Mouse (Mus musculus) liver, embryonic 11.5 days (tissue): Measurements from ENCODE around the gene Ciita. TPM values are rescaled to one million over a fixed set of nuclear protein-coding genes. Genes with fewer than 3 reads are reported as not detected.

Experiments used
- ATAC-seq: fragments of 200-750 bp; cut with Nextera tagmentation; replicated peaks from 2 replicates; pipeline ENCODE4 v1.8.0; 2017; ENCODE audit warnings: moderate number of reproducible peaks, mild to moderate bottlenecking, moderate TSS enrichment, moderate library complexity; ENCODE audit not compliant: low FRiP score
- DNase-seq: peaks from one replicate; pipeline ENCODE4 v3.0.0-alpha.2; 2017; ENCODE audit warnings: low spot score
- H3K27ac ChIP-seq: fragments of 300-500 bp; sonication (generic); 2 replicates; pipeline ENCODE4 v1.5.1; 2014; ENCODE audit warnings: mild to moderate bottlenecking, low read depth, low read length, control low read depth
- H3K27me3 ChIP-seq: fragments of 300-500 bp; sonication (generic); replicated peaks from 2 replicates; pipeline ENCODE4 v1.6.1; 2014; ENCODE audit warnings: low read length, mixed read lengths; ENCODE audit not compliant: control insufficient read depth, insufficient read depth
- H3K36me3 ChIP-seq: fragments of 300-500 bp; sonication (generic); 2 replicates; pipeline ENCODE4 v1.6.1; 2014; ENCODE audit warnings: mild to moderate bottlenecking, low read length, moderate library complexity, mixed read lengths; ENCODE audit not compliant: control insufficient read depth, insufficient read depth
- H3K4me1 ChIP-seq: fragments of 300-500 bp; sonication (generic); replicated peaks from 2 replicates; pipeline ENCODE4 v1.6.1; 2014; ENCODE audit warnings: low read length, mixed read lengths; ENCODE audit not compliant: control insufficient read depth, insufficient read depth
- H3K4me2 ChIP-seq: fragments of 300-500 bp; sonication (generic); 2 replicates; pipeline ENCODE4 v1.6.1; 2014; ENCODE audit warnings: mild to moderate bottlenecking, control low read depth, moderate library complexity
- H3K4me3 ChIP-seq: fragments of 300-500 bp; sonication (generic); 2 replicates; pipeline ENCODE4 v1.5.1; 2014; ENCODE audit warnings: low read depth, low read length, control low read depth
- H3K9ac ChIP-seq: fragments of 300-500 bp; sonication (generic); 2 replicates; pipeline ENCODE4 v1.6.1; 2014; ENCODE audit warnings: low read depth, low read length, control low read depth
- H3K9me3 ChIP-seq: fragments of 300-500 bp; sonication (generic); 2 replicates; pipeline ENCODE4 v1.6.1; 2016; ENCODE audit warnings: low read length, inconsistent platforms, mixed read lengths; ENCODE audit not compliant: control insufficient read depth
- WGBS: fragments of 180-500 bp; shearing (Covaris S2); extraction: QIAGEN DNeasy Blood & Tissue Kit; methylation state at CpG from one replicate; pipeline ENCODE4 v1.1.7; 2014; 5-methylcytosine and 5-hydroxymethylcytosine counted together
- polyA plus RNA-seq: library from polyadenylated mRNA; unstranded; fragments of >200 nt; fragmentation: Nextera tagmentation; extraction: Ambion mirVana; gene quantifications from 2 replicates; pipeline ENCODE4 v1.2.1, GENCODE M21; 2014

Ciita gene
- polyA plus RNA-seq, 1 experiment from 2014 or later, result 0.14 TPM

- ATAC-seq, result no peak
- Histone ChIP-seq H3K27ac (no peak overlapping the region), H3K4me1 (no peaks in the 10 kb centered on the region), H3K4me3 (no peak overlapping the region), H3K9ac (no peak overlapping the region), H3K4me2 (no peak overlapping the region), H3K27me3 (no peaks in the 10 kb centered on the region), H3K36me3 (no peaks in the 10 kb centered on the region), H3K9me3 (no peaks in the 10 kb centered on the region)
- 86% methylated on average over 12 of the region's 12 CpGs for WGBS
- DNase-seq, result no peak
Observed at GRCm38 (mm10) chr16:10515953-10516572, 36.2 kb downstream of the Ciita start.

DNA sequence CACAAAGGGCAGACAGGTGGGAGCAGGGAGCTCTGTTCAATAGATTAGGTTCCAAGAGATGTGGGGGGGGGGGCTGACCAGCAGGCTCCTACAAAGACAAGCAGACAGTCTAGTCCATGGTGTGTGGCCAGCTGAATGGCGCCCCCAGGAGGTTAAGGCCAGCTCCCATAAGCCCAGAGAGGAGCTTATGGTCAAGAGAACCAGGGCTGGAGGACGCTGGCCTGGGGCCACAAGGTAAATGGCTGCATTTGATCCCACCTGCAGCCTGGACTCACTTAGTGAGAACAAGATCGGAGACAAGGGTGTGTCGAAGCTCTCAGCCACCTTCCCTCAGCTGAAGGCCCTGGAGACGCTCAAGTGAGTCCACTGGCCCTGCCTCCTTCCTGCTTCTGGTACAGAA lies 38.2 kb downstream of the Ciita start:
- 41% methylated on average over 5 of the region's 5 CpGs for WGBS
- DNase-seq, result no peak
- Histone ChIP-seq H3K36me3 (no peaks in the 10 kb centered on the region), H3K27ac (no peak overlapping the region), H3K27me3 (no peaks in the 10 kb centered on the region), H3K4me2 (no peak overlapping the region), H3K9me3 (no peaks in the 10 kb centered on the region), H3K4me1 (no peaks in the 10 kb centered on the region), H3K9ac (no peak overlapping the region), H3K4me3 (no peak overlapping the region)
- no peak for ATAC-seq

DNA sequence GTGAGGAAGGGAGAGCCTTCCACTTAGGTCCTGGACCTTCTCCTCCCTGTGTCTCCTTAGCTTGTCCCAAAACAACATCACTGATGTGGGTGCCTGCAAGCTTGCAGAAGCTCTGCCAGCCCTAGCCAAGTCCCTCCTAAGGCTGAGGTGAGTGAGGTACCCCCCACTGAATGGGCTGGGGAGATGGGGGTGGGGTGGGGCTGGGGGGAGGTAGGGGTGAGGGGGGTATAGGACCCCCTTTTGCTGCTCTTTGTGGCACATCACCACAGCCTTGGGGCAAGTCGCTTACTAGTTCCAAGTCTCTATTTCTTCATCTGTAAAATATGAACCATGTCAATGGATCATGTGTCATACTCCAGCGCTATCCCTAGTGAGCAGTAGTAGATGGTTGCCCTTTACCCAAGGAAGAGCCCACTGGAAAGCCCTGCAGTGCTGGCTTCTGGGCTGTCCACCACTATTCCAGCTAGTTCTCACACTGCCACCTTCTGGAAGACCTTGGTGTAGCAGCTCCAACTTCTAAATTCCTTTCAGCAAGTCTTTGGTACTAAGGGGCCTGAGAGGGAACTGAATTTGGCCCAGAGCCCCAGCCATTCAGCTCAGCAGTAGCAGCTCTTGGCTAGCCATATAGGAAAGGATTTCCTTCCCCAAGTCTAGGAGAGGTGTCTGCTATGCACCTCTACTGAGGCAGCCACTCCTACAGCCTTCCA lies 41.2 kb downstream of the Ciita start:
- 40% methylated on average over 2 of the region's 2 CpGs for WGBS

GRCm38 (mm10) chr16:10522811-10523210 lies 43.0 kb downstream of the Ciita start:
- Histone ChIP-seq H3K36me3 (no peaks in the 10 kb centered on the region), H3K9me3 (no peaks in the 10 kb centered on the region), H3K4me1 (no peaks in the 10 kb centered on the region), H3K27ac (no peak overlapping the region), H3K27me3 (no peaks in the 10 kb centered on the region), H3K4me3 (no peak overlapping the region), H3K9ac (no peak overlapping the region), H3K4me2 (no peak overlapping the region)
- 93% methylated on average over 1 of the region's 1 CpGs for WGBS
- no peak for ATAC-seq
- no peak for DNase-seq

More for the DNA sequence above, 41.2 kb downstream of the Ciita start:
- H3K4me3 ChIP-seq, result no peak overlapping the region
- DNase-seq (peak; percentile 60), ATAC-seq (no peak; the same call in 1 of the 2 replicates)
- no peaks in the 10 kb centered on the region for H3K4me1 ChIP-seq
- no peaks in the 10 kb centered on the region for H3K36me3 ChIP-seq
- no peak overlapping the region for H3K9ac ChIP-seq
- H3K4me2 ChIP-seq, result no peak overlapping the region
- H3K9me3 ChIP-seq, result no peaks in the 10 kb centered on the region
- H3K27me3 ChIP-seq, result no peaks in the 10 kb centered on the region
- no peak overlapping the region for H3K27ac ChIP-seq

GRCm38 (mm10) chr16:10523650-10524049 lies 43.8 kb downstream of the Ciita start:
- H3K9me3 ChIP-seq, result no peaks in the 10 kb centered on the region
- ATAC-seq, result no peak
- 89% methylated on average over 8 of the region's 8 CpGs for WGBS

DNA sequence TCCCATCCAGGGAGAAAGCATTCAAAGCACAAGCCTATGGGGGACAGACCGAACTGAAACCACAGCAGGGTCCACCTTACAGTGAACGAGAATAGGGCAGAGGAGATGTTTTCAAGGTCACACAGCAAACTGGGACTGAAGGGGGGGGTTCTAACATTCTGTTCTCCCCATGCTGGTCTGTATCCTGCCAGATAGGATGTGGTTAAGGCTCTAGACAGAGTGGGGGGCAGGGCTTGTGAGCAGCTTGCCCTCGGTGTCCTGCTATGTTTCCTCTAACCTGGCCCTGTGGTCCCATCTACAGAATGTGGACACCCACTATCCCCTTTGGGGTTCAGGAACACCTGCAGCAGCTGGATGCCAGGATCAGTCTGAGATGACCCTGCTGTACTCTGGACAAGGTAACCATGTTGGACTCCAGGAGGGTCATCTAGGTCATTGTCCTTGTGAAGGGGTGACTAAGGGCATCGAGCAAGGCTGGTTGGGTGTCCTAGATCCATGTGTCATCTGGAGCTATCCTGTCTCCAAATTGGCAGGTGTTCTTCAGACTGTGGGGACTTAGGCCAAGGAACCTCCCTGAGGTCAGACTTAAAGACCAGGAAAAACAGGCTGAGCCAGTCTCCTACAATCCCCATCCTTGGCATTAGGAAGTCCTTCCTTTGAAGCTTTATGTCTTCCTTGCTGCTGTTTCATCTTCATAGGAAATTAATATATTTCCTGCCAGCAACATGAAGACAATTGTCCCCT lies 45.2 kb downstream of the Ciita start:
- H3K4me1 ChIP-seq, result no peaks in the 10 kb centered on the region
- no peak for DNase-seq
- no peaks in the 10 kb centered on the region for H3K36me3 ChIP-seq
- H3K9ac ChIP-seq, result no peak overlapping the region
- no peak overlapping the region for H3K4me2 ChIP-seq
- H3K9me3 ChIP-seq, result no peaks in the 10 kb centered on the region
- no peak overlapping the region for H3K27ac ChIP-seq
- WGBS, result 45% methylated on average over 4 of the region's 4 CpGs
- no peaks in the 10 kb centered on the region for H3K27me3 ChIP-seq
- no peak overlapping the region for H3K4me3 ChIP-seq
- no peak for ATAC-seq

More at GRCm38 (mm10) chr16:10523650-10524049, 43.8 kb downstream of the Ciita start:
- Histone ChIP-seq H3K36me3 (no peaks in the 10 kb centered on the region), H3K4me1 (no peaks in the 10 kb centered on the region), H3K4me2 (no peak overlapping the region), H3K4me3 (no peak overlapping the region), H3K27me3 (no peaks in the 10 kb centered on the region), H3K9ac (no peak overlapping the region), H3K27ac (no peak overlapping the region)
- no peak for DNase-seq

DNA sequence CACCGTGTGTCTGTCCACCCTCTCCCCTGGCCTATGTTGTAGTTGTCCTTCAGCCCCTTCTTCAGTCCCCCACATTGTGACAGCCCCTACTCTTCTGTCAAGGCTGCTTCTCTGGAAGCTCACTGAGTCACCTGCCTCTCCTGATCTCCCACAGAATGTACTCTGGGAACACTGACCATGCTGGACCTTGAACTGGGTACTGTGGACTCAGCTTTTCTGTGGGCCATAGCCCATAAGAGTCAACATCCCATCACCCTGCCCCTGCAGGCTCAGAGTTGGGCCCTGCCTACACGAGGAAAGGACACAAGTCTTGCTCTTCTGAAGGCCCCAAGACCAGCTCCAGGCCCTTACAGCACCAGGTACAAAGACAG lies 45.7 kb downstream of the Ciita start:
- no peaks in the 10 kb centered on the region for H3K9me3 ChIP-seq
- no peak for DNase-seq
- WGBS, result 54% methylated on average over 2 of the region's 2 CpGs
- H3K9ac ChIP-seq, result no peak overlapping the region
- H3K4me1 ChIP-seq, result no peaks in the 10 kb centered on the region
- no peak for ATAC-seq
- H3K4me3 ChIP-seq, result no peak overlapping the region
- H3K36me3 ChIP-seq, result no peaks in the 10 kb centered on the region
- no peak overlapping the region for H3K4me2 ChIP-seq
- no peaks in the 10 kb centered on the region for H3K27me3 ChIP-seq
- H3K27ac ChIP-seq, result no peak overlapping the region

DNA sequence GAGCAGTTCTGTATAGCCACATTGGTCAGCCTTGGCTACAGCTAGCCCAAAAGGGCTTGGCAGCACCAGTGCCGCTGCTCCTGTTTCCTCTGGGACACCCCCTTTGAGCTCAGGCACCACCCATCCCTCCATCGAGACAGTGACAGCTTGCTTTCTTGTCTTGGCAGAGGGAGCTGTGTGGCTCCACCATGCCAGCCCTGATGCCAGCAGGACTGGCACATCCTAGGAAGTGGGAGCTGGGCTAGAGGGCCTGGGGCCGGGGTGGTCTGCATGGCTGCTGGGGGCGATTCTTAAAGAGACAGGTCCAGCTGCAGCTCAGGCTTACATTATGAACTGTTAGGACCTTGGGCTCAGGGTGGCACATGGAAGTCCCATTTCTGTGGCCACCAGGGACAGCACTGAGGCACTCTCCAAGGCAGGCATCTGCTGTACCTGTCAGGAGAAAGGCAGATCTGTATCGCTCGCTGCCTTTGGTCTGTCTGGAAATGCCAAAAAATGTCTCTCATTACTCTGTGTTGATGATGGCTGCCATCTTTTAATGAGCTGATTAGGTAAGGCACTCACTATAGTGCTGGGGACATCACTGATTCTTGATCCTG lies 47.3 kb downstream of the Ciita start:
- ATAC-seq (no peak), DNase-seq (no peak)
- Histone ChIP-seq H3K4me2 (no peak overlapping the region), H3K27ac (no peak overlapping the region), H3K9me3 (no peaks in the 10 kb centered on the region), H3K4me3 (no peak overlapping the region), H3K9ac (no peak overlapping the region), H3K36me3 (no peaks in the 10 kb centered on the region), H3K4me1 (no peaks in the 10 kb centered on the region), H3K27me3 (no peaks in the 10 kb centered on the region)
- 83% methylated on average over 6 of the region's 6 CpGs for WGBS
